Mouse (Mus musculus): ENCODE results near the gene Pgm3.

DNA sequence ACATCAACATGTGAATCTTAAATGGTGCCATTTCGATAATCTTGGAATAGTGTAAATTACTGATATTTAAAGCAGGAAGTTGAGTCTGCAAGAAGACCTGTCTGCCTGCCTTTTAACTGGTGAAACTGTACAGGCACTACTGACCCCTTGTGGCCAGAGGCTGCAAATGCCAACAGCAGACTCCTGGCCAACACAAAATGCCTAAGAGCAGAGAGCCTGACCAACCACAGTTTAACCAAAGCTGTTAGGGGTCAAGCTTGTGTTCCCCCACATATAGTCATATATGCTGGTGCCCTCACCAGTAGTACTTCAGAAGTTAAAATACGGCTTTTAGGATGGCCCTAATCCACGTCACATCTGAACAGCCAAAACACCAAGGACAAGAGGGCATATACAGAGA is 12.1 kb upstream of the Pgm3 start:
- TF ChIP-seq CTCF (IDR thresholded peaks at IDR 0.05; ENCODE audit: low read depth) (peak; percentile 93), EP300 (optimal IDR thresholded peaks at IDR 0.05) (no peak)
